Mouse (Mus musculus) intestine, embryonic 16.5 days (tissue): ENCODE measurements around the gene Bpifa1. TPM values are rescaled to one million over a fixed set of nuclear protein-coding genes. Genes with fewer than 3 reads are reported as not detected.

Experiments used
- ATAC-seq: fragments of 200-750 bp; cut with Nextera tagmentation; 2 replicates; pipeline ENCODE4 v1.8.0; 2017; ENCODE audit warnings: moderate TSS enrichment, moderate library complexity
- H3K27ac ChIP-seq: fragments of 300-500 bp; sonication (generic); 2 replicates; pipeline ENCODE4 v1.5.1; 2014; ENCODE audit warnings: mild to moderate bottlenecking, low read length
- H3K27me3 ChIP-seq: fragments of 300-500 bp; sonication (generic); replicated peaks from 2 replicates; pipeline ENCODE4 v1.6.1; 2014; ENCODE audit warnings: low read length, control low read depth, mixed read lengths; ENCODE audit not compliant: control insufficient read depth, insufficient read depth
- H3K36me3 ChIP-seq: fragments of 300-500 bp; sonication (generic); 2 replicates; pipeline ENCODE4 v1.6.1; 2014; ENCODE audit warnings: low read length, control low read depth; ENCODE audit not compliant: control insufficient read depth, insufficient read depth
- H3K4me1 ChIP-seq: fragments of 300-500 bp; sonication (generic); 2 replicates; pipeline ENCODE4 v1.6.1; 2014; ENCODE audit warnings: low read length, control low read depth, mixed read lengths; ENCODE audit not compliant: control insufficient read depth, insufficient read depth
- H3K4me2 ChIP-seq: fragments of 300-500 bp; sonication (generic); 2 replicates; pipeline ENCODE4 v1.6.1; 2014; ENCODE audit warnings: low read depth, low read length, control low read depth
- H3K4me3 ChIP-seq: fragments of 300-500 bp; sonication (generic); 2 replicates; pipeline ENCODE4 v1.5.1; 2014; ENCODE audit warnings: mild to moderate bottlenecking, low read length
- H3K9ac ChIP-seq: fragments of 300-500 bp; sonication (generic); 2 replicates; pipeline ENCODE4 v1.6.1; 2014; ENCODE audit warnings: low read depth, low read length
- H3K9me3 ChIP-seq: fragments of 300-500 bp; sonication (generic); 2 replicates; pipeline ENCODE4 v1.6.1; 2016; ENCODE audit warnings: low read length, control low read depth; ENCODE audit not compliant: control insufficient read depth
- WGBS: fragments of 180-500 bp; shearing (Covaris S2); extraction: QIAGEN DNeasy Blood & Tissue Kit; methylation state at CpG from one replicate; pipeline ENCODE4 v1.1.7; 2014; 5-methylcytosine and 5-hydroxymethylcytosine counted together
- polyA plus RNA-seq: library from polyadenylated mRNA; unstranded; fragments of >200 nt; fragmentation: Nextera tagmentation; extraction: Ambion mirVana; gene quantifications from 2 replicates; pipeline ENCODE4 v1.2.1, GENCODE M21; 2015

The Bpifa1 gene
- not detected in 2 replicates for polyA plus RNA-seq

GRCm38 (mm10) chr2:154142580-154142979 lies at the start of gene Bpifa1:
Gene Bpifa1 (plus strand): TSS chr2:154142880.
- no peaks in the 10 kb centered on the region for H3K4me1 ChIP-seq
- ATAC-seq, result no peak
- H3K9ac ChIP-seq, result no peak within 1 kb of the TSS
- no peaks in the 10 kb centered on the region for H3K27me3 ChIP-seq
- WGBS, result 83% methylated on average over 4 of the region's 4 CpGs
- no peak within 1 kb of the TSS for H3K4me2 ChIP-seq
- H3K27ac ChIP-seq, result no peak within 1 kb of the TSS
- no peak within 1 kb of the TSS for H3K4me3 ChIP-seq
- H3K9me3 ChIP-seq, result no peaks in the 10 kb centered on the region
- H3K36me3 ChIP-seq, result no peaks in the 10 kb centered on the region

- Histone ChIP-seq H3K4me2 (no peak overlapping the region), H3K4me1 (no peaks in the 10 kb centered on the region), H3K4me3 (no peak overlapping the region), H3K9ac (no peak overlapping the region), H3K27me3 (no peaks in the 10 kb centered on the region), H3K36me3 (no peaks in the 10 kb centered on the region), H3K9me3 (no peaks in the 10 kb centered on the region), H3K27ac (no peak overlapping the region)
- ATAC-seq, result no peak
- 49% methylated on average over 1 of the region's 1 CpGs for WGBS
Observed at GRCm38 (mm10) chr2:154097734-154098133, 44.9 kb upstream of the Bpifa1 start.

- Histone ChIP-seq H3K9ac (no peak overlapping the region), H3K27me3 (no peaks in the 10 kb centered on the region), H3K27ac (no peak overlapping the region), H3K36me3 (no peaks in the 10 kb centered on the region), H3K9me3 (no peaks in the 10 kb centered on the region), H3K4me3 (no peak overlapping the region), H3K4me2 (no peak overlapping the region), H3K4me1 (no peaks in the 10 kb centered on the region)
- 82% methylated on average over 3 of the region's 3 CpGs for WGBS
- ATAC-seq, result no peak
Observed at GRCm38 (mm10) chr2:154117381-154117780, 25.3 kb upstream of the Bpifa1 start.

- Histone ChIP-seq H3K4me3 (no peak within 1 kb of the TSS), H3K4me1 (no peaks in the 10 kb centered on the region), H3K9ac (no peak within 1 kb of the TSS), H3K9me3 (no peaks in the 10 kb centered on the region), H3K27ac (no peak within 1 kb of the TSS), H3K4me2 (no peak within 1 kb of the TSS), H3K36me3 (no peaks in the 10 kb centered on the region), H3K27me3 (no peaks in the 10 kb centered on the region)
- ATAC-seq, result no peak
- WGBS, result 72% methylated on average over 2 of the region's 2 CpGs
Observed at GRCm38 (mm10) chr2:154130120-154130519, 12.6 kb upstream of the Bpifa1 start, which contains the start of gene Bpifa3. Gene Bpifa3 (plus strand): TSS chr2:154130336.

GRCm38 (mm10) chr2:154143735-154144134 lies 1.1 kb downstream of the Bpifa1 start:
- Histone ChIP-seq H3K36me3 (no peaks in the 10 kb centered on the region), H3K9ac (no peak overlapping the region), H3K27me3 (no peaks in the 10 kb centered on the region), H3K4me1 (no peaks in the 10 kb centered on the region), H3K27ac (no peak overlapping the region), H3K4me3 (no peak overlapping the region), H3K9me3 (no peaks in the 10 kb centered on the region), H3K4me2 (no peak overlapping the region)
- no peak for ATAC-seq
- WGBS, result 68% methylated on average over 3 of the region's 3 CpGs

- H3K27me3 ChIP-seq, result no peaks in the 10 kb centered on the region
- no peaks in the 10 kb centered on the region for H3K9me3 ChIP-seq
- H3K27ac ChIP-seq, result no peak overlapping the region
- no peak overlapping the region for H3K4me2 ChIP-seq
- no peak overlapping the region for H3K9ac ChIP-seq
- H3K4me3 ChIP-seq, result no peak overlapping the region
- H3K4me1 ChIP-seq, result no peaks in the 10 kb centered on the region
- 83% methylated on average over 4 of the region's 4 CpGs for WGBS
- H3K36me3 ChIP-seq, result no peaks in the 10 kb centered on the region
- ATAC-seq, result no peak
Observed at GRCm38 (mm10) chr2:154147496-154147895, 4.8 kb downstream of the Bpifa1 start.

- Histone ChIP-seq H3K9ac (no peak overlapping the region), H3K9me3 (no peaks in the 10 kb centered on the region), H3K36me3 (no peaks in the 10 kb centered on the region), H3K4me2 (no peak overlapping the region), H3K27me3 (no peaks in the 10 kb centered on the region), H3K4me1 (no peaks in the 10 kb centered on the region), H3K27ac (no peak overlapping the region), H3K4me3 (no peak overlapping the region)
- 32% methylated on average over 3 of the region's 3 CpGs for WGBS
- ATAC-seq, result no peak
Observed at GRCm38 (mm10) chr2:154158433-154158832, 15.8 kb downstream of the Bpifa1 start.

GRCm38 (mm10) chr2:154162307-154162706 lies 19.6 kb downstream of the Bpifa1 start, which contains the start of gene Bpifa5:
Gene Bpifa5 (plus strand): TSS chr2:154162607.
- 76% methylated on average over 8 of the region's 8 CpGs for WGBS

GRCm38 (mm10) chr2:154163306-154163705 lies 20.6 kb downstream of the Bpifa1 start:
- Histone ChIP-seq H3K9me3 (no peaks in the 10 kb centered on the region), H3K9ac (no peak overlapping the region), H3K4me2 (no peak overlapping the region), H3K4me1 (no peaks in the 10 kb centered on the region), H3K36me3 (no peaks in the 10 kb centered on the region), H3K27ac (no peak overlapping the region), H3K27me3 (no peaks in the 10 kb centered on the region), H3K4me3 (no peak overlapping the region)
- WGBS, result 88% methylated on average over 5 of the region's 5 CpGs
- ATAC-seq, result no peak

More at GRCm38 (mm10) chr2:154162307-154162706, 19.6 kb downstream of the Bpifa1 start, which contains the start of gene Bpifa5:
- no peak for ATAC-seq
- Histone ChIP-seq H3K27me3 (no peaks in the 10 kb centered on the region), H3K27ac (no peak within 1 kb of the TSS), H3K4me1 (no peaks in the 10 kb centered on the region), H3K4me2 (no peak within 1 kb of the TSS), H3K36me3 (no peaks in the 10 kb centered on the region), H3K9me3 (no peaks in the 10 kb centered on the region), H3K9ac (no peak within 1 kb of the TSS), H3K4me3 (no peak within 1 kb of the TSS)

- no peak for ATAC-seq
- Histone ChIP-seq H3K36me3 (no peaks in the 10 kb centered on the region), H3K9me3 (no peaks in the 10 kb centered on the region), H3K4me2 (no peak overlapping the region), H3K9ac (no peak overlapping the region), H3K4me3 (no peak overlapping the region), H3K27me3 (no peaks in the 10 kb centered on the region), H3K4me1 (no peaks in the 10 kb centered on the region), H3K27ac (no peak overlapping the region)
- 39% methylated on average over 3 of the region's 3 CpGs for WGBS
Observed at GRCm38 (mm10) chr2:154169172-154169571, 26.5 kb downstream of the Bpifa1 start.
